Mouse (Mus musculus) lung, postnatal 0 days (tissue): Measurements from ENCODE around the gene Fbxl17.

Experiments used
- CTCF ChIP-seq: IDR thresholded peaks from 2 replicates; pipeline ENCODE4 v1.5.1; 2016; ENCODE audit warnings: antibody characterized with exemption, mild to moderate bottlenecking
- EP300 ChIP-seq: IDR thresholded peaks from 2 replicates; pipeline ENCODE4 v1.6.1; 2016; ENCODE audit warnings: antibody characterized with exemption, mild to moderate bottlenecking, control low read depth

GRCm38 (mm10) chr17:63364605-63365004 is 135.2 kb downstream of the Fbxl17 start:
- TF ChIP-seq CTCF (no peak), EP300 (no peak)
